Comparison of ENCODE assay signal across 8 mouse cellular contexts in the genomic region with DNA sequence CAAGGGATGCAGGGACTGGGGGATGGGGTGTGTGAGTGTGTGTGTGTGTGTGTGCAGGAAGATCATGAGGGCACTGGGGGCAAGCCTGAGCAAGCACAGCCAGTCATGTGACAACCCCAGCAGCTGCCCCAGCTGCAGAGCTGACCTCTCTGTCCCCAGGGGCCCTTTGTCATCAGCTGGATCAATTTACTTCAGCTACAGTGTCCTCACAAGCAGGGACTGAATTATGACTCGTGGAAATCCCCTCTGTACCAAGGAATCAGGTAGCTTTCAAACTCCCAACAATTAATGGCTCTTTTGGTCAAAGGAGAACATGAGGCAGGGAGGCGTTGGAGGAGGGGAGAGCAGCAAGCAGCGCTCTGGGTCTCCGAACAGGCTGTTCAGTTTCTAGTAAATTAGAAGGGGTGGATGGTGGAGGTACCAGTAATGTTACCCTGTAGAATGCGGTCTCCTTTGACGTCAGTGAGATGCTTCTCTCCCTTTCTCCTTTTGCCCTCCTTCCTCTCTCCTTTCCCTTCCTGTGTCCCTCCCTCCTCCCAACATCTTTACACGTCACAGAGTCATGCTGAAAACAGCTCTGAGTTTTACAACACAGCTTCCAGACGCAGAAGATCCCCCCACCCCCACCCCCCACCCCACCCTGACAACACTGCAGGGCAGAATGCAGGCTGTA.
A peak's percentile ranks its signal among the peaks of the same experiment; 100 is the strongest.
DNase-seq lines count a peak whose midpoint lies in the region; TF ChIP-seq lines count a peak whose summit lies in the region.

No protein-coding gene starts in this region.

- peak in 1 of 2 experiments; percentile 26 for DNase-seq in left cerebral cortex, adult 2 months (ENCODE audit: extremely low spot score in 1 of 2, low spot score in 2 of 2)
- no peak for DNase-seq in left cerebral cortex, postnatal 4 days
- DNase-seq in cerebellum, postnatal 14 days, result peak; percentile 19
- no peak for DNase-seq in heart, embryonic 10.5 days (ENCODE audit: low spot score)
- DNase-seq in kidney, adult 9 months, result peak; percentile 83
- peak; percentile 58 for DNase-seq in lung, postnatal 36 days
- DNase-seq in spleen, postnatal 36 days (ENCODE audit: low spot score in 2 of 2), result peak; percentile 78
- no peak for DNase-seq in layer of hippocampus, postnatal 25 days (ENCODE audit: extremely low spot score in 1 of 2, low spot score in 1 of 2)

- TF ChIP-seq CTCF in left cerebral cortex, adult 2 months (IDR thresholded peaks at IDR 0.05), result no peak

- H3K27ac ChIP-seq in left cerebral cortex, adult 2 months, result peak overlapping the region; percentile 93
- H3K27ac ChIP-seq in heart, embryonic 10.5 days, result peak overlapping the region; percentile 92

- no peaks in the 10 kb centered on the region for H3K9me3 ChIP-seq in heart, embryonic 10.5 days

- peak overlapping the region; percentile 4; the same call in 1 of the 2 replicates for H3K4me3 ChIP-seq in left cerebral cortex, adult 2 months
- peak overlapping the region; percentile 32 for H3K4me3 ChIP-seq in heart, embryonic 10.5 days

- no peaks in the 10 kb centered on the region for H3K27me3 ChIP-seq in heart, embryonic 10.5 days (ENCODE audit: insufficient read depth, poor library complexity, severe bottlenecking)

- no peaks in the 10 kb centered on the region for H3K36me3 ChIP-seq in heart, embryonic 10.5 days

- 10% methylated on average over 8 of the region's 8 CpGs for WGBS in heart, embryonic 10.5 days

- intact Hi-C loops in left cerebral cortex, adult 2 months (cut with DNase I), result loop anchor here (1.0 to 2.0 kb wide), 3 partner anchors 144 to 245 kb away; no protein-coding TSS in a partner anchor
- intact Hi-C loops in left cerebral cortex, postnatal 4 days (cut with DNase I), result no loop called here

- peaks cover 51% of the 10 kb centered on the region for H3K4me1 ChIP-seq in heart, embryonic 10.5 days

Comparison
In these comparisons a context has a peak if more than half of its experiments do, and no peak if none do; other contexts are left out.
1. DNase-seq: peak in cerebellum, postnatal 14 days (2 of 2), kidney, adult 9 months (single experiment), lung, postnatal 36 days (single experiment) and spleen, postnatal 36 days (2 of 2); none in left cerebral cortex, postnatal 4 days (single experiment), heart, embryonic 10.5 days (single experiment) and layer of hippocampus, postnatal 25 days (0 of 2).